Mouse (Mus musculus): ENCODE data around the gene Gtf2a1l. TPM values are rescaled to one million over a fixed set of nuclear protein-coding genes. Genes with fewer than 3 reads are reported as not detected.

Gene Gtf2a1l
- polyA plus RNA-seq, 1 experiment from 2014 or later, result 0.14 TPM

DNA sequence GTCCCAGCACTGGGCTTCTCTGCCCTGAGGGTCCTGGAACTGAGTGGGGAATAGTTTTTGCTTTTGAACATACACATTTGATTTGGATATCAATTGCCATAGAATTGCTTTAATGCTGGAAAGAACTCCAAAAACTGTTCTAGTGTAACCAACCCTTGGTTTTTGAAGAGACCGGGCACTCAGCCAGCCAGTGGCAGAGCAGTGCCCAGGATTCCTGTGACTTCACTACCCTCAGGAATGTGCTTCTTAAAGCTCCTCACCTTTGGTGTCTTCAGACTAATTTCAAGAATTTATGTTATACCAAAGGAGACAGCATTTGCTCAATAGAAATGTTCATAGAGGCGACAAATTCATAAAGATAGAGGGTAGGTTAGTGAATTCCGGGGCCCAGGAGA is 37.9 kb upstream of the Gtf2a1l start:
- H3K27me3 ChIP-seq, result no peaks in the 10 kb centered on the region
- no peak overlapping the region for H3K4me2 ChIP-seq
- no peaks in the 10 kb centered on the region for H3K36me3 ChIP-seq
- peaks cover 33% of the 10 kb centered on the region for H3K4me1 ChIP-seq (replicated peaks)
- no peaks in the 10 kb centered on the region for H3K9me3 ChIP-seq
- ATAC-seq (ENCODE audit: low FRiP score), result no peak
- H3K4me3 ChIP-seq, result no peak overlapping the region
- 78% methylated on average over 3 of the region's 3 CpGs for WGBS
- no peak overlapping the region for H3K9ac ChIP-seq
- peak overlapping the region; percentile 80 for H3K27ac ChIP-seq

DNA sequence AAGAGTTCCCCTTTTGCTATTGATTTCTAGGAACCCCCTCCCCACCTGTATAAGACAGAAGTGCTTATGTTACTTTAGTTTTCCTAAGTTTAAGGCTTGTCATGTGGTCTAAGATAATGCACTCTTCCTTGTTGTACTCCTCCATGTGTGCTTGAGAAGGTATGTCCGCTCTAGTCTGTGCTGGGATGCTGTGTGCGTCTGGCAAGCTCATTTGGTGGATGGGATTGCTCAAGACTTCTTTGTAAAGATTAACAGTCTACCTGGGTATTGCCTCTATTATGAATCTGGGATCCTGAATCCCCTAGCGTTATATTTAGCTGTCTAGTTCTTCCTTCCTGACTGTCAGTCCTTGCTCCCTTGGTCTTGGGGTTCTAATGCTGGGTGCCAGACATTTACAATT is 35.8 kb upstream of the Gtf2a1l start:
- Histone ChIP-seq H3K4me1 (replicated peaks) (peaks cover 22% of the 10 kb centered on the region), H3K9ac (no peak overlapping the region), H3K27me3 (no peaks in the 10 kb centered on the region), H3K27ac (no peak overlapping the region), H3K4me2 (no peak overlapping the region), H3K4me3 (no peak overlapping the region), H3K9me3 (no peaks in the 10 kb centered on the region), H3K36me3 (no peaks in the 10 kb centered on the region)
- 96% methylated on average over 3 of the region's 3 CpGs for WGBS
- no peak for ATAC-seq (ENCODE audit: low FRiP score)

DNA sequence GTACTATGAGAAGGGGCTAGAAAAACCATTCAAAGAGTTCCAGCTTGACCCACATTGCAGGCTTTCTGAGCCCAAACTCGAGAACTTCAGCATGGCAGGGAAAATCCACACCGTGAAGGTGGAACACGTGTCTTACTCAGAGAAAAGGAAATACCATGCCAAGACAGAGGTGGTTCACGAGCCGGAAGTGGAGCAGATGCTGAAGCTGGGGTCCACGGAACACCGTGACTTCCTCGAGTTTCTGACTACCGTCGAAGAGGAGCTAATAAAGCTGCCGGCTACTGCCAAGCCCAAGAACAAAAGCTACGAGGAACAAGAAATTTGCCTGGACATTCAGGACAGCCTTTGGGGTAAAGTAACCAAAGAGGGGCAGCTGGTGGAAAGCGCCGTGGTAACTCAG is 32.4 kb upstream of the Gtf2a1l start:
- no peak overlapping the region for H3K4me2 ChIP-seq
- H3K27me3 ChIP-seq, result no peaks in the 10 kb centered on the region
- WGBS, result 80% methylated on average over 14 of the region's 14 CpGs
- H3K27ac ChIP-seq, result no peak overlapping the region
- no peak overlapping the region for H3K9ac ChIP-seq
- no peaks in the 10 kb centered on the region for H3K36me3 ChIP-seq
- H3K4me3 ChIP-seq, result no peak overlapping the region
- no peak for ATAC-seq (ENCODE audit: low FRiP score)
- H3K9me3 ChIP-seq, result no peaks in the 10 kb centered on the region
- H3K4me1 ChIP-seq (replicated peaks), result 0 out of 2 replicates have a peak, but pooled peaks cover 3% of the 10 kb centered on the region

DNA sequence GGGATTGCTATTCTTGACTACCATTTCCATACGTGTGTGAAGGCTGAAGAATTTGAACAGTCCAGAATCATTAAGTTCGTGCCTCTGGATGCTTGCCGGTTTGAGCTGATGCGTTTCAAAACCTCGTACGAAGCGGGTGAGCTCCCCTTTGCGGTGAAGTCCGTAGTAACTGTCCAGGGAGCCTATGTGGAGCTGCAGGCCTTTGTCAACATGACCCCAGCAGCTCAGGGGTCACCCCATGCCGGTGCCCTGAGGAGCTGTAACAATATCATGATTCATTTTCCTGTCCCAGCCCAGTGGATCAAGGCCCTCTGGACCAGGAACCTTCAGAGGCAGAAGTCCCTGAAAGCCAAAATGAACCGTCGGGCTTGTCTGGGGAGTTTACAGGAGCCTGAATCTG is 31.9 kb upstream of the Gtf2a1l start:
- H3K27ac ChIP-seq, result no peak overlapping the region

DNA sequence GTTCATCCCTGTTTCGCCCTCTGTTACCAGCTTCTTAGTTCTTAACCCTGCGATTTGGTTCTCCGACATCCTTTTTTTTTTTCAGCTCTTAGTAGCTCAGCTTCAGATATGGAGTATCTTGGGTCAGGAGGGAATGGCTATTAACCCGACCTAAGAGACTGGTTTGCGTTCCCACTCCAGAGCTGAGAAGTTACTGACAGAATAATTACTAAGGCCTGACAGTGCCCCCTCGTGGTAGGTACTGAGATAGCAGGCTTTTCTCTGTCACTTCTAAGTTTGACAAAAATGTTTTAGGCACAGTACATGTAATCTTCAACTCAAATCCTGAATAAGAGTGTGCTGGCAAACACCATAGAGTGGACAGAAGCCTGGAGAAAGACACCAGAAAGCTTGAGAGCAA is 27.4 kb upstream of the Gtf2a1l start:
- Histone ChIP-seq H3K4me3 (no peak overlapping the region), H3K4me2 (no peak overlapping the region), H3K27me3 (no peaks in the 10 kb centered on the region), H3K4me1 (replicated peaks) (no peaks in the 10 kb centered on the region), H3K36me3 (no peaks in the 10 kb centered on the region), H3K9me3 (no peaks in the 10 kb centered on the region), H3K27ac (no peak overlapping the region), H3K9ac (no peak overlapping the region)
- no peak for ATAC-seq (ENCODE audit: low FRiP score)
- WGBS, result 34% methylated on average over 6 of the region's 6 CpGs

More for the DNA sequence above, 31.9 kb upstream of the Gtf2a1l start:
- Histone ChIP-seq H3K27me3 (no peaks in the 10 kb centered on the region), H3K36me3 (no peaks in the 10 kb centered on the region), H3K4me2 (no peak overlapping the region), H3K9me3 (no peaks in the 10 kb centered on the region), H3K4me1 (replicated peaks) (0 out of 2 replicates have a peak, but pooled peaks cover 3% of the 10 kb centered on the region), H3K4me3 (no peak overlapping the region), H3K9ac (no peak overlapping the region)
- ATAC-seq (ENCODE audit: low FRiP score), result no peak
- WGBS, result 40% methylated on average over 12 of the region's 12 CpGs

DNA sequence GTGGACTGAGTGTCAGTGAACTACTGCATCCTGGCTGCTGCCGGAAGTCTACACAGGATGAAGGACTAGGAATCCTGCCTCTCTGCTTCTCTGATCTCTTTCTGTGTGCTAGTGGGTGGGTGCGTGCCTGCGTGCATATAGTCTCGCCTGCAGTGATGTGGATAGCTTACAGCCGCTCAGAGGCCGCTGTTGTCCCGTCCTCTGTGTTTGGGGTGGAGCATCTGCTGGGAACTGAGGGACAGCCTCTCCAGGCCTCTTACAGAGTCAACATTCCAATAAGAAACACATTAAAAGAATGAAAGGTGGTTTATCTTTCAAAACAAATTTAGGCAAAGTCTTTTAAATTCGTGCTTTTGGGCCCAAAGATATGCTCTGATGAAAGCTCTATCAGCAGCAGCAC is 26.6 kb upstream of the Gtf2a1l start:
- no peak overlapping the region for H3K4me3 ChIP-seq
- no peaks in the 10 kb centered on the region for H3K9me3 ChIP-seq
- 91% methylated on average over 8 of the region's 8 CpGs for WGBS
- ATAC-seq (ENCODE audit: low FRiP score), result no peak
- no peak overlapping the region for H3K4me2 ChIP-seq
- H3K9ac ChIP-seq, result no peak overlapping the region
- no peaks in the 10 kb centered on the region for H3K36me3 ChIP-seq
- no peaks in the 10 kb centered on the region for H3K4me1 ChIP-seq (replicated peaks)
- no peaks in the 10 kb centered on the region for H3K27me3 ChIP-seq
- H3K27ac ChIP-seq, result no peak overlapping the region

DNA sequence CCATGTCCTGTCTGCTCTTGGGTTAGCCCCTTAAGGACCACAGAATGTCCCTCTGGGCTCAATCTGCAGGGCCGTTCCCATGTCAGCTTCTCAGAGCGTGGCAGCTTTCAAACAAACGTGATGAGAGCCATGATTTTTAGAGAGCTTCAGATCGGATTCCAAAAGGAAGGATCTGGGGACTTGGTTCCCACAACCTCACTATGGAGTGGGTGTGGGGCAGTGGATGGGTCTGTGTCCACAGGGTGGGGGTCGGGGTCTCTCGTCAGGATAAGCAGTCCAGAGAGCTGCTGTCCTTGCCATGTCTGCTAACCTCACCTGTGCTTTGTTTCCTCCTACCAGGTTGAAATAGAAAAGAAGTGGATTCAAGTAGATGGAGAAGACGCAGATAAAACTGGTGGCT is 23.6 kb upstream of the Gtf2a1l start:
- Histone ChIP-seq H3K4me3 (no peak overlapping the region), H3K27ac (no peak overlapping the region), H3K9me3 (no peaks in the 10 kb centered on the region), H3K4me2 (no peak overlapping the region), H3K4me1 (replicated peaks) (no peaks in the 10 kb centered on the region), H3K27me3 (no peaks in the 10 kb centered on the region), H3K36me3 (no peaks in the 10 kb centered on the region), H3K9ac (no peak overlapping the region)
- WGBS, result 91% methylated on average over 7 of the region's 7 CpGs
- ATAC-seq (ENCODE audit: low FRiP score), result no peak

DNA sequence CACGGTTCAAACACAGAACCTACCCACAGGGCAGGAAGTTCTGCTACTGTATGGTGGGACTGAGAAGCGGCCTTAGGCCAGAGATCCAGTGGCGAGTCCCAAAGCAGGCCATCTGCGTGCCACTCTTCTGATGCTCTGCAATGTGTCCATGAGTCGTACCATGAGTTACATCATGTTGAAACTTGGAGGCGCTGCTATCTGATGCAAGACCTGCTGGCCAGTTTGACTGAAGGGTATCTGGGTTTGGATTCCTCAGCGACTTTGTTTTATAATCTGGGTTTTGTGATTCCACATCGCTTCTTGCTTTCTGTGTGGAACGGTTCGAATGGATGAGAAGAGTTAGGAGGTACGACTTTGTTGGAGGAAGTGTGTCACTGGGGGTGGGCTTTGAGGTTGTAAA is 23.2 kb upstream of the Gtf2a1l start:
- H3K36me3 ChIP-seq, result no peaks in the 10 kb centered on the region
- no peak overlapping the region for H3K4me3 ChIP-seq
- no peak overlapping the region for H3K4me2 ChIP-seq
- no peaks in the 10 kb centered on the region for H3K27me3 ChIP-seq
- ATAC-seq (ENCODE audit: low FRiP score), result no peak
- H3K4me1 ChIP-seq (replicated peaks), result no peaks in the 10 kb centered on the region
- no peak overlapping the region for H3K9ac ChIP-seq
- 89% methylated on average over 11 of the region's 11 CpGs for WGBS
- no peak overlapping the region for H3K27ac ChIP-seq
- H3K9me3 ChIP-seq, result no peaks in the 10 kb centered on the region

DNA sequence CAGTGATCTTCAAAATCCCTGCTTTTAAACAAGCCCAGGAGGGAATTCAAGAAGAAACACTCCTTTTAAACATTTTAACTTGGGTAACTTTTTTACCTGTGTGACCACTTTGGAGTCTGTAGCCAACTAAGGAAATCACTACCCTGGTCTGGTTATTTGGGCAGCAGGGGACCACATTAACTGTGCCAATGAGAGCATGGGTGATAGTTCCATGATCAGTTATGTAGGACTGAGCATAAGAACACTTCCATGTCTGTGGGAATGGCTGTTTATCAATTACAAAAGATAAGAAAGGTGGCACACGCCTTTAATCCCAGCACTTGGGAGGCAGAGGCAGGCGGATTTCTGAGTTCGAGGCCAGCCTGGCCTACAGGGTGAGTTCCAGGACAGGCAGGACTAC is 21.3 kb upstream of the Gtf2a1l start:
- no peak overlapping the region for H3K27ac ChIP-seq
- H3K4me2 ChIP-seq, result no peak overlapping the region
- no peaks in the 10 kb centered on the region for H3K9me3 ChIP-seq
- H3K36me3 ChIP-seq, result no peaks in the 10 kb centered on the region
- no peak overlapping the region for H3K4me3 ChIP-seq
- no peaks in the 10 kb centered on the region for H3K27me3 ChIP-seq
- no peak for ATAC-seq (ENCODE audit: low FRiP score)
- 96% methylated on average over 3 of the region's 3 CpGs for WGBS
- H3K9ac ChIP-seq, result no peak overlapping the region
- H3K4me1 ChIP-seq (replicated peaks), result no peaks in the 10 kb centered on the region

DNA sequence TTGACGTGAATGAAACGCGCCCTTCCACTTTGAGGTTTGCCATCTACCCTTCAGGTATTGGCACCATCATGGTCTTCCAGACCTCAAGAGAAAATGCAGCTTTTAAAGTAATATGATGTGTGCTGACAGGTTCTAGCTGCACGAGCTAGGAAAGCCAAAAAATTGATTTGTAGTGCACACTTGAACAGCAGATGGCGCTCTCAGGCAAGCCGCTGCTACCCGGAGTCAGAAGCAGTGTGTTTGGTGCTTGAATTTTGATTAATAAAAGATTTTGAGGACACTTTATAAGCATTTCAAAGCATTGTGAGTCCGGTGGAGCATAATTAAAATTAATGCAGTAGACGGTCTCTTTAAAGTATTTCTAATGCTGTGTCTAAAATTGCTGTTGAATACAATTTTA is 16.4 kb upstream of the Gtf2a1l start:
- peaks cover 8% of the 10 kb centered on the region for H3K4me1 ChIP-seq (replicated peaks)
- H3K36me3 ChIP-seq, result no peaks in the 10 kb centered on the region
- peak; percentile 7; the same call in 1 of the 2 replicates for ATAC-seq (ENCODE audit: low FRiP score)
- H3K9ac ChIP-seq, result no peak overlapping the region
- no peak overlapping the region for H3K27ac ChIP-seq
- H3K4me3 ChIP-seq, result no peak overlapping the region
- no peak overlapping the region for H3K4me2 ChIP-seq
- WGBS, result 5% methylated on average over 9 of the region's 9 CpGs
- H3K9me3 ChIP-seq, result no peaks in the 10 kb centered on the region
- H3K27me3 ChIP-seq, result no peaks in the 10 kb centered on the region

DNA sequence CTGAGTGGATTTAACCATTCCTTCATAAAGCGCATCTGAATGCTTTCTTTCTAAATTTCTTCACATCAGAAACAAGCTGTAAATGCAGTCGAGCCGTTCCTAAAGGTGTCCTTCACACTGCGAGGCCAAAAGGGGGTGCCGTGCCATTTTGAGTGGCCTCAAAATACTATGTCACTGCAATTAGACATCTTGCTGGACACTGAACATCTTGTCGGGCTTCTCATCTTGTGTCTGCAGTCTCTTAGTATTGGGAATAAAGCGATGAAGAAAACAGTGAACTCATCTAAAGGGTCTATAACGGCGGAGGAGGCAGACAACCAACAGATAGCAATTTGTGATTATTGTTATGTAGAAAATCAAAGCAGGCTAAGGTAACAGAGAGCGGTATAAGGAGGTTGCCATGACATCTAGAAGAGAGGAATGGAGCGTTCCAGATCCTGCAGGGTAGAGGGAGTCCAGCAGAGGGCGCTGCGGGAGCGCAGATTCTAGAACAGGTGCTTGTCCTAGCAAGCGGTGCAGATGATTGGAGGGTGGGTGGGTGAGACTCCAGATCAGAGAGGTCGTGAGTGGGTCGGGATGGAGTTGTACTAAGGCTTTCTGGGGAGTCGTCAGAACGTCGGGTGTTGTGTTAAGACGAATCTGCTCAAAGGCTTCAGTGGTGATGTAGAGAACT is 15.6 kb upstream of the Gtf2a1l start:
- H3K36me3 ChIP-seq, result no peaks in the 10 kb centered on the region
- H3K27ac ChIP-seq, result no peak overlapping the region
- 20% methylated on average over 21 of the region's 21 CpGs for WGBS
- H3K4me1 ChIP-seq (replicated peaks), result peaks cover 8% of the 10 kb centered on the region
- no peaks in the 10 kb centered on the region for H3K9me3 ChIP-seq
- H3K9ac ChIP-seq, result peak overlapping the region; percentile 29
- H3K4me3 ChIP-seq, result no peak overlapping the region; the same call in 1 of the 2 replicates
- peak; percentile 86 for ATAC-seq (ENCODE audit: low FRiP score)
- H3K4me2 ChIP-seq, result peak overlapping the region; percentile 42
- no peaks in the 10 kb centered on the region for H3K27me3 ChIP-seq

DNA sequence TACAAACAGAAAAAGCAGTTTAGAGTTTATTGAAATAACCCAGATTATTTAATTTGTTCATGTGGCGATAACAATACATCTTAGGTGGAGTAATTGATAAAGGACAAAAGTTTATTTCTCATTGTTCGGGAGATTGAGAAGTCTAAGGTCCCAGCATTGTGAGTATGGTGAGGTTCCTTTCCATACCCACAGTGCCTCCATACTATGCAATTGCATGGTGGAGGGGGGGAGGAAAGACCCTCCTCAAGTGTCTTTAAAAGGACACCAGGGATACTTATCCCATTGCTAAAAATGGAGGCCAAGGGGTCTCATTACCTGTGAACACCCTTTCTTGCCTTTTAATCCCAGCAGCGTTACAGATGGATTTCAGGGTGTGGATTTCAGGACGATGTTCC is 15.1 kb upstream of the Gtf2a1l start:
- H3K27me3 ChIP-seq, result no peaks in the 10 kb centered on the region
- WGBS, result 84% methylated on average over 4 of the region's 4 CpGs
- H3K9ac ChIP-seq, result no peak overlapping the region
- no peak overlapping the region for H3K4me3 ChIP-seq
- ATAC-seq (ENCODE audit: low FRiP score), result no peak
- peaks cover 8% of the 10 kb centered on the region for H3K4me1 ChIP-seq (replicated peaks)
- no peaks in the 10 kb centered on the region for H3K36me3 ChIP-seq
- H3K27ac ChIP-seq, result no peak overlapping the region
- H3K4me2 ChIP-seq, result no peak overlapping the region; the same call in 1 of the 2 replicates
- H3K9me3 ChIP-seq, result no peaks in the 10 kb centered on the region

DNA sequence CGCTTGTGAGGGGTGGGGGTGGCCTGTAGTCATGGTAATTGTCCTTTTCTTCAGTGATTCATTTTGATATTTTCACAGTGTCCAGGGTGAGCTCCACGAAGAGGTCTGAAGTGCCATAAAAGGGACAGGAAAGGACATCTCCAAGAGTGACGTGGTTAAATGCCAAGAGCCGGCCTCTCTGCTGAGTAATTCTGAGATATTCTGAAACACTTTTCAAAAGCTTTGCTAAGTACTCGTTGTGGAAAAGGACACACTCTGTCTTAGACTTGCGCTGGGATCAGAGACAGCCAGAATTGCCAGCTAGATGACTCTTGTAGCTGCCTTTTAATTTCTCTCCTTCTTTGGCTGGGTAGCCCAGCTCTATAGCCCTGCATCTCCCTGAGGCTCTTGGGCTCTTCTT is 9.9 kb upstream of the Gtf2a1l start:
- Histone ChIP-seq H3K27ac (no peak overlapping the region), H3K4me1 (replicated peaks) (no peaks in the 10 kb centered on the region), H3K36me3 (no peaks in the 10 kb centered on the region), H3K9me3 (no peaks in the 10 kb centered on the region), H3K27me3 (no peaks in the 10 kb centered on the region), H3K9ac (no peak overlapping the region), H3K4me3 (no peak overlapping the region), H3K4me2 (no peak overlapping the region)
- no peak for ATAC-seq (ENCODE audit: low FRiP score)
- WGBS, result 83% methylated on average over 6 of the region's 6 CpGs
